Mouse (Mus musculus): Measurements from ENCODE around the gene Cpt1b. TPM values are rescaled to one million over a fixed set of nuclear protein-coding genes. Genes with fewer than 3 reads are reported as not detected.

Gene Cpt1b
- total RNA-seq, 1 experiment from 2014 or later: 101 TPM

- no peak for DNase-seq
Observed at GRCm38 (mm10) chr15:89379429-89379828, 46.2 kb downstream of the Cpt1b start.

GRCm38 (mm10) chr15:89378831-89379401 is 46.7 kb downstream of the Cpt1b start, which contains the start of gene Odf3b:
Odf3b (minus strand) TSS chr15:89379282.
- DNase-seq: no peak

- no peak for DNase-seq
Observed at GRCm38 (mm10) chr15:89377938-89378828, 47.5 kb downstream of the Cpt1b start.

- no peak for DNase-seq
Observed at GRCm38 (mm10) chr15:89377362-89377761, 48.3 kb downstream of the Cpt1b start.

GRCm38 (mm10) chr15:89376957-89377356 is 48.7 kb downstream of the Cpt1b start, which contains the start of gene Tymp:
Tymp (minus strand) TSS chr15:89377039.
- no peak for DNase-seq

GRCm38 (mm10) chr15:89376040-89376439 is 49.6 kb downstream of the Cpt1b start:
- DNase-seq: no peak

- no peak for DNase-seq
Observed at GRCm38 (mm10) chr15:89374801-89375534, 50.7 kb downstream of the Cpt1b start.

GRCm38 (mm10) chr15:89374340-89374739 is 51.3 kb downstream of the Cpt1b start:
- DNase-seq: no peak

GRCm38 (mm10) chr15:89373762-89374248 is 51.9 kb downstream of the Cpt1b start, which contains the start of gene Sco2:
Sco2 (minus strand) TSS chr15:89373846.
- DNase-seq: peak; percentile 95

GRCm38 (mm10) chr15:89373027-89373761 is 52.5 kb downstream of the Cpt1b start:
- DNase-seq: peak; percentile 87

GRCm38 (mm10) chr15:89372536-89372935 is 53.1 kb downstream of the Cpt1b start:
- no peak for DNase-seq

GRCm38 (mm10) chr15:89372068-89372467 is 53.6 kb downstream of the Cpt1b start:
- DNase-seq: no peak

Other genes starting within 250 kb of the Cpt1b start
- 121 and 144 TPM in 2 replicates for gene Plxnb2, start 245.1 kb downstream of the Cpt1b start, total RNA-seq (2021)
- 5.7 and 9.1 TPM in 2 replicates for gene Dennd6b, start 229.4 kb downstream of the Cpt1b start, total RNA-seq (2021)
- gene Ppp6r2, start 214.3 kb downstream of the Cpt1b start, total RNA-seq (2021): 43.3 and 45.8 TPM in 2 replicates
- gene Sbf1, start 110.6 kb downstream of the Cpt1b start, total RNA-seq (2021): 101 and 107 TPM in 2 replicates
- not detected in 2 replicates for gene Adm2, start 103.1 kb downstream of the Cpt1b start, total RNA-seq (2021)
- gene Miox, start 91.5 kb downstream of the Cpt1b start, total RNA-seq (2021): not detected in 2 replicates
- 40.6 and 41.6 TPM in 2 replicates for gene Lmf2, start 70.2 kb downstream of the Cpt1b start, total RNA-seq (2021)
- gene Ncaph2, start 70.1 kb downstream of the Cpt1b start, total RNA-seq (2021): 67.8 and 88.4 TPM in 2 replicates
- 26.0 and 35.6 TPM in 2 replicates for gene Sco2, start 52.0 kb downstream of the Cpt1b start, total RNA-seq (2021)
- 0.67 and 0.76 TPM in 2 replicates for gene Tymp, start 48.8 kb downstream of the Cpt1b start, total RNA-seq (2021)
- gene Odf3b, start 46.6 kb downstream of the Cpt1b start, total RNA-seq (2021): 0.91 TPM in 1 of 2 replicates, not detected in the other
- not detected in 2 replicates for gene Klhdc7b, start 40.9 kb downstream of the Cpt1b start, total RNA-seq (2021)
- gene Syce3, start 15.4 kb downstream of the Cpt1b start, total RNA-seq (2021): not detected in 2 replicates
- 1.5 and 2.0 TPM in 2 replicates for gene C730034F03Rik, start 3.7 kb upstream of the Cpt1b start, total RNA-seq (2021)
- 10.4 TPM in 1 of 2 replicates, not detected in the other for gene Gm44502, start 3.8 kb upstream of the Cpt1b start, total RNA-seq (2021)
- gene Chkb, start 4.0 kb upstream of the Cpt1b start, total RNA-seq (2021): 72.8 and 73.9 TPM in 2 replicates
- 6.2 and 10.1 TPM in 2 replicates for gene Mapk8ip2, start 28.1 kb upstream of the Cpt1b start, total RNA-seq (2021)
- gene Arsa, start 51.6 kb upstream of the Cpt1b start, total RNA-seq (2021): 21.8 and 22.2 TPM in 2 replicates
- gene Shank3, start 73.8 kb upstream of the Cpt1b start, total RNA-seq (2021): 34.3 and 52.2 TPM in 2 replicates
- gene Acr, start 142.5 kb upstream of the Cpt1b start, total RNA-seq (2021): 0.46 TPM in 1 of 2 replicates, not detected in the other
- gene Rabl2, start 166.1 kb upstream of the Cpt1b start, total RNA-seq (2021): 13.2 and 16.2 TPM in 2 replicates

Measured in adrenal gland, postnatal 25 days (tissue).